Mouse (Mus musculus): ENCODE measurements around the gene Fam83e.

DNA sequence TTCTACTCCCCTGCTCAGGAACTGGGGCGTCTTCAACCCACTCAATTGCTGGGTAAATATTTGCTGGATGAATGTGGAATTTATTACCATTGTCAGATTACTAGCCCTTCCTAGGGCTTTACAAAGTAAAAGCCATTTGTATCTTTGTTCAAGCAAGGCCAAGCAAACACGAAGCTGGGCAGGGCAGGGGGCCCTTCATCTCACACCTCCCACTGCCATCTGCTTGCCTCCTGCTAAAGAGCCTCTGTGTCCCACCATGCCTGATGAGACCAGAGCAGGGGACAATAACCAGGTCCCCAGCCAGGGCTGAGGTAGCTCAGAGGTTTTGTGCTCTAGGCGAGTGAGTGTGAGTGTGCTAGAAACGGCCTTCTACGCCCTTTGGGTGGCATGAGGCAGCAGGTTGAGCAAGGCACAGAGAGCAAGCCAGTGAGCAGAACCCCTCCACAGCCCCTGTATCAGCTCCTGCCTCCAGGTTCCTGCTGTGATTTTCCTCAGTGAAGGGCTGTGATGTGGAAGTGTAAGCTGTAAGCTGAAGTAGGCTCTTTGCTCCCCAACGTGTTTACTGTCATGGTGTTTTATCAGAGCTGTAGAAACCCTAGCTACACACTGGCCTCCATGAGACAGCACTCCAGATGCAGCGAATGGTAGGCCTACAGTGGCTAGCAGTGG, 43.3 kb upstream of the Fam83e start:
- no peak for TF ChIP-seq CTCF (IDR thresholded peaks at IDR 0.05; ENCODE audit: insufficient read depth, low read length)
- TF ChIP-seq POLR2A (IDR thresholded peaks at IDR 0.05; ENCODE audit: borderline replicate concordance, extremely low read depth, low read depth, low read length) = no peak
